Mouse (Mus musculus): Measurements from ENCODE around the gene Pomt1.

Gene Pomt1

DNA sequence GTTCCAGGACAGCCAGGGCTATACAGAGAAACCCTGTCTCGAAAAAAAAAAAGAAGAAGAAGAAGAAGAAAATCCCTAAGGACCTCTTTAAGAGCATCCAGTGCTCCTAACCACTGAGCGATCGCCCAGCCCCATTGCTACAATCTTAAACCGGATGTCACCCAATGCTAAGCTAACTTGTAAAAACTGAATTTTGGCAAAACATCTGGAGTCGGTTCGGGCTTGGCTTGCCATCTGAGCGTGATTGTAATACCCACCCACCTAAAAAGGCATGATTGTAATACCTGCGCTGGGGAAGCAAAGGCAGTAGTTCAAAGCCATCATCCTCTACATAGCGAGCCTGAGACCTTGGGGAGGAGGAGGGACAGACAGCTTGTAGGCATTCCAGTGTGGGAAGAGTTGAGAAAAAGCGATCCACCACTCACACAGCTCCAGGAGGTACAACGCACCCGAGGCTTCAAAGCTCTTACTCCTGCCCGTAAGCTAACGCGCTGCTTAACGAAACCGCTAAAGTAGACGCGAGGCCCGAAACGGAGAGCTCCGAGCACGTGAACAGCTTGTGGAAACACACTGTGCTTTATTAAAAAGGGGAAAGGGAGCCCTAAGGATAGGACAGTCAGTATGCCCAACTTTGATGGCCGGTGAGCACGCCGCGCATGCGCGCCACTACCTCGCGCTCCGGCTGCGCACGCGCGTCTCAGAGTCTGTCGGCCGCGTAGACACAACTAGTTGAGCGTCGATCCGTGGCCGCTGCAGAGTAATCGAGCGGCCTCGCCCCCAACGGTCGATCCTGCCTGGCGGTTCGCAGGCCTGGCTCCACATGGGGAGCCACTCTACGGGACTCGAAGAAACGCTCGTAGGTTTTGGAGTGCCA lies at the start of gene Pomt1:
TSS of gene Pomt1 (plus strand) at position 705 of the 874 bp plus-strand sequence.
- peak; percentile 91 for DNase-seq (ENCODE audit: low spot score)

- DNase-seq (ENCODE audit: low spot score): no peak
Measured at GRCm38 (mm10) chr2:32187019-32187551, 49.3 kb upstream of the Pomt1 start.

GRCm38 (mm10) chr2:32187649-32188048 lies 48.7 kb upstream of the Pomt1 start:
- DNase-seq (ENCODE audit: low spot score): no peak

DNA sequence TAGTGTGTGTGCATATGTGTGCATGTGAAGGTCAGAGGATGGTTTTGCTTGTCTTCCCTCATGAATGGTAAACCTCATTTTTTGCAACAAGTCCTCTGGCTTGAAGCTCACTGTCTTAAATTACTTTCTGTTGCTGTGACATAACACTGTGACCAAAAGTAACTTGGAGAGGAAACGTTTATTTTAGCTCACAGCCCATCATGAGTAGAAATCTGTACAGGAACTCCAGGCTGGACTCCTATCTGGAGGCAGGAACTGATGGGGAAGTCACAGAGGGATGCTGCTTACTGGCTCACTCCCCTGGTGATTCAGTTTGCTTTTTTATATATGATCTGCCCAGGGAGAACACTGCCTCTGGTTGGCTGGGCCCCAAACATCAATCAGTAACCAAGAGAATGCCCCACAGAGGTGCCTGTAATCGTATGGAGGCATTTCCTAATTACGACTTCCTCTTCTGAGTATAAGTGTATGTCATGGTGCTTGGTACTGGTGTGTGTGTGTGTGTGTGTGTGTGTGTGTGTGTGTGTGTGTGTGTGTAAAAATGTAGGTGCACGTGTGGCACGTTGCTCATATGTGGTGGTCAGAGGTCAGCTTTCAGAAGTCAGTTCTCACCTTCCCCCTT lies 47.2 kb upstream of the Pomt1 start:
- no peak for DNase-seq (ENCODE audit: low spot score)

DNA sequence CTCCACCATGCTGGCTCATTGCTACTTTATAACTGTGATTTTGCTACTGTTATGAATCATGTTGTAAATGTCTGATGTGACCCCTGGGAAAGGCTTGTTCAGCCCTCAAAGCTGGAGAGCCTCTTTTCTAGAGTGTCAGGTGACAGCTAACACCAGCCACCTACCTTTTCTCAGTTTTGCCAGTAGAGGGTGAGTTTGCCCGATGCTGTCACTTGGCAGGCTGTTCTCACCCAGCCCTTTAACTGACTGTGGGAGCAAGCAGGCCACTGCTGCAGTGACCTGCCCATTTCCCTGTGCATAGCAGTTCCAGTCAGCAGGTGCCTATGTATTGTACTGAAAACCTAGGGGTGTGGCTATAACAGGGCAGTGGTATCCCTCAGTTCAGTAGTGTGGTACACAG lies 45.8 kb upstream of the Pomt1 start:
- DNase-seq (ENCODE audit: low spot score): no peak

DNA sequence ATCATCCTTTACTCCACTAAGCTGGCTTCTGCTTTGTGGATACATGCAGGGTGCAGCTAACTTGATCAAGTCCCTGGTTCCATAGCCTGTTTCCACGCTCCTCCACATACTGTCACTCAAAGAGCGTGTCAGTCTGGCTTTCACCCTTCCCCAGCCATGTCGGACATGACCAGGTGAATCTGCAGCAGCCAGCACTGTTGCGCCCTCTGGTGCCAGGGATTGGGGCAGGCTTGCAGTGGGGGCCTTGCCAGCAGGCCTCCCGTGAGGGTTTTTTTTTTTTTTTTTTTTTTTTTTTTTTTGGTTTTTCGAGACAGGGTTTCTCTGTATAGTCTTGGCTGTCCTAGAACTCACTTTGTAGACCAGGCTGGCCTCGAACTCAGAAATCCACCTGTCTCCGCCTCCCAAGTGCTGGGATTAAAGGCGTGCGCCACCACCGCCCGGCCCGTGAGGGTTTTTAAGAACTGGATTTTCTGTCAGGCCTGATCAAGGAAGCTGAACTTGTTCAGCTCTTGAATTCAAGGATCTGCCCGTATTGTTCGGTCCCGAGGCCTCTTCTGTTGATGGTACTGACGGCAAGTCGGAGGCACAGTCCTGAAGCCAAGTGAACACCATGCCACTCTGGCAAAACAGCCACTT lies 44.4 kb upstream of the Pomt1 start:
- no peak for DNase-seq (ENCODE audit: low spot score)

DNA sequence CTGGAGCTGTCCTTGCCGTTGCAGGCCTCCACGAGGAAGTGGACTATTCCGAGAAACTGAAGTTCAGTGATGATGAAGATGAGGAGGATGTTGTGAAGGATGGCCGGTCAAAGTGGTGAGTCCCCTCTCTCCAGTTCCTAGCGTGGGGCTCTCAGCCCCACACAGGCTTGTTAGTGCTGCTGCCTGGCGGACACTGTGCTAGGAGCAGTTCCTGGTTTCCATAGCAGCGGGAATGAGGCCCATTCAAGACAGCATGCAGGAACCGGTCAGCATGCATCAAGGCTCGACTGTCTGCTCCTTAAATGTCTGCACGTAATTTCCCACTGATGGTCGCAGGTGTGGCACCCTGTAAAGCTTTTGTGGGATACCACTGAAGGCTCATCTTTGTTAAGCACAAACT lies 37.4 kb upstream of the Pomt1 start:
- DNase-seq (ENCODE audit: low spot score): no peak

DNA sequence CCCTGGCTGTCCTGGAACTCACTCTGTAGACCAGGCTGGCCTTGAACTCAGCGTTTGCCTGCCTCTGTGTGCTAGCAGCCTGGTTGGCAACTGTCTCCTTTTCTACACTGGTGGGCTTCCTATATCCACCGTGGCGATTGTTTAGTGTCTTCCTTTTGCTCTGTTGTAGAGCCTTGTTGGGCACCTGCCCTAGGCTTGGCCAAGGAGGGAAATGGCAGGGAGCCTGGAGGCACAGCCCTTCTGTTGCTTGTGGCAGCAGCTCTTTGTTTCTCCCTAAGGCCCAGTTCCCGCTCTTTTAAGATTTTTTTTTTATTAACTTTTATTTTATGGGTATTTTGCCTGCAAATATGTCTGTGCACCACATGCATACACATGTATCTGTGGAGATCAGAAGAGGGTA lies 36.4 kb upstream of the Pomt1 start:
- no peak for DNase-seq (ENCODE audit: low spot score)

DNA sequence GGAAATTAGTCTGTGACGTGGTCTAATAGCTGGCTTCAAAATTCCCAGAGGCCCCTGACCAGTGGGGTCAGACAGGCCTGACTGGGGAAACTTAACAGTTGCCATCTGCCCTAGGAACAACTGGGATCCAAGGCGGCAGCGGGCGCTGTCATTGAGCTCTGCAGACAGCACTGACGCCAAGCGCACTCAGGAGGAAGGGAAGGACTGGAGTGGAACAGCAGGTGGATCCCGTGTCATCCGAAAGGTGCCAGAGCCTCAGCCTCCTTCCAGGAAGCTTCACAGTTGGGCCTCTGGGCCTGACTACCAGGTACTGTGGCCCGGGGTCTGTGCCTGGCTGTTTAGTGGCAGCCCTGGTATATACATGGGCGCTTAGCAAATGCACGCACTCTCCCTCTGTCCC lies 35.7 kb upstream of the Pomt1 start:
- DNase-seq (ENCODE audit: low spot score): no peak

DNA sequence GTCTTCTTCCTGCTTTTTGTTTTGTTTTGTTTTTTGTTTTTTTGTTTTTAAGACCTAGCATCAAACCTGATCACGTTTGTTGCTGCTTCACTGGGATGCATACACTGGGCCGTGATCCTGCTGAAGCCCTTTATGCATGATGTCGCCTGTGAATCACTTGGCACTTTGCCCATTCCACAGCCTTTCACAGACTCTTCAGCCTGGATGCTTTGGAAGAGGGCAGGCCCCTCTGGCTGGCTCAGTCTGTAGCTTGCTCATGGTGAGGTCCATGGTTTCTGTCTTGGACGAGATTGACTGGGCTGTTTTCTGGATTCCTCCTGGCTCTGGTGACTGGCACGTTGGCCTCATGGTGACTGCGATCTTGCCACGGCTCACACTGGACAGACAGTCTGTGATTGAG lies 34.9 kb upstream of the Pomt1 start:
- DNase-seq (ENCODE audit: low spot score): no peak

DNA sequence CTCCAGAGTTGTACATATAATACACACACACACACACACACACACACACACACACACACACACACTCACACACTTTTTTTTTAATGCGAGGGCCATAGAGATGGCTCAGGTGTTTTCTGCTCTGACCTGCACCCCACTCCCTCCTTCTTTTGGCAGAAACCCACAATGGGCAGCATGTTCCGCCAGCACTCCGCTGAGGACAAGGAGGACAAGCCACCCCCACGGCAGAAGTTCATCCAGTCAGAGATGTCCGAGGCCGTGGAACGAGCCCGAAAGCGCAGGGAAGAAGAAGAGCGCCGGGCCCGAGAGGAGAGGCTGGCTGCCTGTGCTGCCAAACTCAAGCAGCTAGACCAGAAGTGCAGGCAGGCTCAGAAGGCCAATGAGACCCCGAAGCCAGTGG lies 32.5 kb upstream of the Pomt1 start:
- no peak for DNase-seq (ENCODE audit: low spot score)

DNA sequence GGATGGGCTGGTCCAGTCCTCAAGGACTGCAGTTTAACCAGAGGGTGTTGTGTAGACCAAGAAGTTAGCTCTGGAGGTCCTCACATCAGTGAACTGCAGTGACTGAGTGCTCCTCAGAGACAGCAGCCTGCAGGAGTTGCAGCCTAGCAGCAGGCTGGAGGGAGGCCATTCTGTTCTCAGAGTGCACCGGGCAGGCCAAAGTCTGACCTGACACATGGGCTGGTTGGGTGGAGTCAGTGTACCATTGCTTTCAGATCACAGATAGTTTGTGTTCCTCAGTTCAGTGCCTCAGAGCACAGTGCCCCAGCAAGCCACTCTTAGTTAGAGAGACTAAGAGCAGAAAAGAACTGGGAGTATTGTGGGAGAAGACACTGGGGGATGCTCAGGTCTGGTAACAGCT lies 28.7 kb upstream of the Pomt1 start:
- DNase-seq (ENCODE audit: low spot score): peak; percentile 29

DNA sequence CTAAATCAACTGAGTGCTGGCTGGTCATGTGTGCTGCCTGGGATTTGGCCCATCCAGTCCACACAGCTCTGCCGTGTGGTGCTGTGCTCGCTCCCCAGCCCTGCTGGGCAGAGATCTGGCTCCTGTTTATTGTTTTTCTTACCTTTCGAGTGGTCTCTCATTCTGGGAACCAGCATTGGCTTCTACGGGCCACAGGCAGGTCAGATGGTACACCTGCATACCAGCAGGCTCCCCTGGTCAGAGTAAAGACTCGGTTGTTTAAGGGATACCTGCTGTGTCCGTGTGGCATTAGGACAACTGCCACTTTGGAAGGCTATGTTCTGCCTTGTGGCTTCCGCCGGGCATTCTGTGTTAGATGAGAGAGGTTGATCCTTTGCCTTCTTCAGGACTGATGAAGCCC lies 24.7 kb upstream of the Pomt1 start:
- DNase-seq (ENCODE audit: low spot score): no peak

GRCm38 (mm10) chr2:32213000-32213399 lies 23.4 kb upstream of the Pomt1 start:
- no peak for DNase-seq (ENCODE audit: low spot score)

- DNase-seq (ENCODE audit: low spot score): no peak
Measured at GRCm38 (mm10) chr2:32215576-32215975, 20.8 kb upstream of the Pomt1 start.

- DNase-seq (ENCODE audit: low spot score): no peak
Measured at GRCm38 (mm10) chr2:32216506-32216905, 19.9 kb upstream of the Pomt1 start.

DNA sequence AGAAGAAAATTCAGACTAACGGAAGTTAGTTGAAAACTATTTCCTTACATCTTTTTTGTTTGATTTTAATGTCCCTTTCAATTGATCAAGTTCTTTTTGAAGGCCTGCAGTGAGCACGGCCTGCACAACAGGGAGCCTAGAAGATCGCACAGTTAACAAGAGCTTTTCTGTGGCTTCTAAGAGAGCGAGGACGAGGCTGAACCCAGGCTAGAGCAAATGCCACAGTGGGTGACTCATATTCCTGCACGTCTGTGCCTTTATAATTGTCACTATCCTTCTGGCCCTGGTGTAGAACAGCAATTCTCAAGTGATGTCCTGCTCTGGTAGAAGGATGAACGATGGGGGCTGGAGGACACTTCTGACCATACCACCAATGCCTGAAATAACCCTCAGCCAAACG lies 18.7 kb upstream of the Pomt1 start:
- no peak for DNase-seq (ENCODE audit: low spot score)

- DNase-seq (ENCODE audit: low spot score): no peak
Measured at GRCm38 (mm10) chr2:32218113-32218512, 18.3 kb upstream of the Pomt1 start.

DNA sequence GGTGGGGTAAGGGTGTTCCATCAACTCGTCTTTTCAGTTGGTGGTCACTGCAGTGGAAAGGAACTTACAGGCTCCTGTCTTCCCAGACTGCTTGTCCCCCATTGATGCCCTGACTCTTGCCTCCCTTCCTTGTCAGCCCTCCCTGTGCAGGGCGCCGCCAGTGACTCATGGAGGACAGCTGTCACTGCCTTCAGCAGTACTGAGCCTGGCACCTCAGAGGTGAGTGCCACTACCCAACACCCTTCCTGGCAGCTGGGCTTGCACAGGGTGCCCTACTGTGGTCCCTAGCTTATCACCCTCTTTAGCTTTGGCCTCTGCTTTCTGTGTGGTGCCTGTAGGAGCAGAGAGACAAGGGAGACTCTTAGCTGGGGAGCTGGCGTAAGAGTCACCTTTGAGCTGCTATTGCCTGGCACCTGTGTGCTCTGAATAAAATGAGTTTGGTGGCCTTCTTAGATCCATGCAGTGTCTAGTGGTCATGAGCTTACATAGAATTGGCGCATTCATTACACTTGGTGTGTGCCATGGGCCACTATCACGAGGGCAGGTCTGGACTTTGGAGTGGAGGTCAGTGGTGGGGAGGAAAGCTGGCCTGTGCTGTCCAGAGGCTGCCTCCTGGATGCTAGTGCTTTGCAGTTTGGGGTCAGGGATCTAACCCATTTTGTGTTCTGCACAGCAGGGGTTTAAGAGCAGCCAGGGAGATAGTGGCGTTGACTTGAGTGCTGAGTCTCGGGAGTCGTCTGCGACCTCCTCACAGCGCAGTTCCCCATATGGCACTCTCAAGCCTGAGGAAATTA lies 17.7 kb upstream of the Pomt1 start:
- DNase-seq (ENCODE audit: low spot score): no peak

GRCm38 (mm10) chr2:32219501-32219900 lies 16.9 kb upstream of the Pomt1 start:
- no peak for DNase-seq (ENCODE audit: low spot score)

GRCm38 (mm10) chr2:32220021-32220420 lies 16.4 kb upstream of the Pomt1 start:
- DNase-seq (ENCODE audit: low spot score): no peak

DNA sequence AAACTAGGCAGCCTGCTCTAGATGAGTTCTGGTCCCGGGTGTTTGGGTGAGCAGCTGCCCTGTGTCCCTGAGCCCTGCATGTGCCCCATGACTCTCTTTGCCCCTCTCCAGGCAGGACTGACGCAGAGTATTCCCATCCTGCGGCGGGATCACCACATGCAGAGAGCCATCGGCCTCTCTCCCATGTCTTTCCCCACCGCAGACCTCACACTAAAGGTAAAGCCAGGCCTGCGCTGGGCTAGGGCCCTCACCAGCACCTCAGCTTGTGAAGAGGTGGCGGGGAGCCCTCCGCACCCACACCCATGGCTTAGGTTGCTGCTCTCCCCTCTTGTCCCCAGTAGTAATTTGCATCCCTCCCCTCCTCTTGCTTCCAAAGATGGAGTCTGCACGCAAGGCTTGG lies 15.4 kb upstream of the Pomt1 start:
- DNase-seq (ENCODE audit: low spot score): no peak

All from yolk sac, embryonic 10.5 days (tissue).